Mouse (Mus musculus) olfactory bulb, adult 2 months (tissue): ENCODE data around the gene Slc31a1.

ENCODE experiments used
- CTCF ChIP-seq: fragments of 200-500 bp; IDR thresholded peaks from 2 replicates; pipeline ENCODE4 v1.5.1; 2012; ENCODE audit warnings: low read depth, mild to moderate bottlenecking, low read length, moderate library complexity; ENCODE audit not compliant: insufficient read depth
- POLR2A ChIP-seq: fragments of 200-500 bp; IDR thresholded peaks from 2 replicates; pipeline ENCODE4 v1.6.1; 2012; ENCODE audit warnings: mild to moderate bottlenecking, low read depth, low read length, moderate library complexity; ENCODE audit not compliant: insufficient read depth

DNA sequence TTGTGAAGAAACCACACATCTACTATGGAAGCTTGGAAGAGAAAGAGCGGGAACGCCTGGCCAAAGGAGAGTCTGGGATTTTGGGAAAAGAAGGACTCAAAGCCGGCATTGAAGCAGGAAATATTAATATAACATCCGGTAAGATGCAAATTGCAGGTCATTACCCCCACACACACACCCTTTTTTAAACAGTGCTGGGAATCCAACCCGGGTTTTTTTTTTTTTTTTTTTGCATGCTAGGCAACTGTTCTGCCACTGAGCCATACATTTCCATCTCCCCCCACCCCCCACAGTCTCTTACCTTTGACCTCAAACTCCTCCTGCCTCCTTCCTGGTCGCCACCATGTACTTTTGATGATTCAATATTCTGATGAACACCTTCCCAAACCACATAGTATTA lies 49.1 kb downstream of the Slc31a1 start:
- TF ChIP-seq CTCF: no peak
- TF ChIP-seq POLR2A: no peak
